Mouse (Mus musculus): ENCODE data around the gene Mip. TPM values are rescaled to one million over a fixed set of nuclear protein-coding genes. Genes with fewer than 3 reads are reported as not detected.

Gene Mip
- polyA plus RNA-seq, 1 experiment: not detected

- H3K27me3 ChIP-seq (replicated peaks): peaks cover 37% of the 10 kb centered on the region
- TF ChIP-seq GATA1 (IDR thresholded peaks at IDR 0.05; ENCODE audit: borderline replicate concordance, low read length) (no peak), FLI1 (IDR thresholded peaks at IDR 0.05; ENCODE audit: low read length) (no peak)
- H3K4me3 ChIP-seq (replicated peaks): no peak overlapping the region
- H3K36me3 ChIP-seq (replicated peaks; ENCODE audit: low read length): no peaks in the 10 kb centered on the region
- peaks cover 28% of the 10 kb centered on the region for H3K4me1 ChIP-seq
- H3K9me3 ChIP-seq: no peaks in the 10 kb centered on the region
These were observed 32.5 kb upstream of the Mip start for GRCm38 (mm10) chr10:128193113-128193512.

- Histone ChIP-seq H3K27me3 (replicated peaks) (peaks cover 43% of the 10 kb centered on the region), H3K36me3 (replicated peaks; ENCODE audit: low read length) (no peaks in the 10 kb centered on the region), H3K4me1 (peaks cover 25% of the 10 kb centered on the region), H3K9me3 (no peaks in the 10 kb centered on the region), H3K4me3 (replicated peaks) (peak within 1 kb of the TSS; percentile 93)
- TF ChIP-seq GATA1 (IDR thresholded peaks at IDR 0.05; ENCODE audit: borderline replicate concordance, low read length) (no peak), FLI1 (IDR thresholded peaks at IDR 0.05; ENCODE audit: low read length) (no peak)
These were observed 31.6 kb upstream of the Mip start, which contains the start of gene Gls2 for GRCm38 (mm10) chr10:128194024-128194550. TSS of gene Gls2 (plus strand) at chr10:128194457.

DNA sequence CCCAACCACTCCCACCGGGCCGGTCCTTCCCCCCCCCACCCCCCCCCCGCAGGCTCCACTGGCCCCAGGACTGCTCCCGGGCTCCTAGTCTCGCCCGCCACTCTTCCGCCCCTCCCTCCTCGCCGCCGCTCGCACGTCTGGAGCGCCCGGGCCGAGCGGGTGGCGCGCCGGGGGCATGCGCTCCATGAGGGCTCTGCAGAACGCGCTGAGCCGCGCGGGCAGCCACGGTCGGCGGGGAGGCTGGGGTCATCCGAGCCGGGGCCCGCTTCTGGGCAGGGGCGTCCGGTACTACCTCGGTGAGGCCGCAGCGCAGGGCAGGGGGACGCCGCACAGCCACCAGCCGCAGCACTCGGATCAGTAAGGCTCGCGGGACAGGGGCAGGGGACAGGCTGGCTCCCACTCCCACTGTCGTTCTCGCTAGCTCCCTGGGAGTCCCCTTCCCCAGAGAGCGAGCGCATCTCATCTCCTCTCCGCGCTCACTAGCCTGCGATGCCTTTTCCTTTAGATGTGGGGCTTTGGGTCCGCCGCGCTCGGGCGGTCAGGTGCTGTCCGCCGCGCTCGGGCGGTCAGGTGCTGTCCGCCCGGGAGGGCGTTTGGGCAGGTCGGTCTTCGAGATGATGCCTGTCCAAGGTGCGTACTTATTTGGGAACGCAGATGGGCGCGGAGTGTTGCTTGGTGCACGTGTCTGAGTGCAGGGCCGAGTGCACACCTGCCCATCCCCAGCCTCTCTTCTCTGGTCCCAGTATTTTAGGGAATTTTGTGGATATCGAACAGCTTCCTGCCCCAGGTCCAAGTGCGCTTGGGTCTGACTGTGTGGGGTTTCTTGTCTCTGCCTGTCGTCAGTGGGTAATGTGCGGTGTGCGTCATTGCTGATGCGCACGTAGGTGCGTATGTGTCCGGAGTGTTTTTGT lies 30.8 kb upstream of the Mip start:
- TF ChIP-seq GATA1 (IDR thresholded peaks at IDR 0.05; ENCODE audit: borderline replicate concordance, low read length) (no peak), FLI1 (IDR thresholded peaks at IDR 0.05; ENCODE audit: low read length) (no peak)
- H3K4me1 ChIP-seq: peaks cover 25% of the 10 kb centered on the region
- no peaks in the 10 kb centered on the region for H3K36me3 ChIP-seq (replicated peaks; ENCODE audit: low read length)
- no peaks in the 10 kb centered on the region for H3K9me3 ChIP-seq
- peaks cover 47% of the 10 kb centered on the region for H3K27me3 ChIP-seq (replicated peaks)
- H3K4me3 ChIP-seq (replicated peaks): peak overlapping the region; percentile 93

GRCm38 (mm10) chr10:128201856-128202255 lies 23.8 kb upstream of the Mip start:
- H3K36me3 ChIP-seq (replicated peaks; ENCODE audit: low read length): peaks cover 2% of the 10 kb centered on the region
- H3K27me3 ChIP-seq (replicated peaks): peaks cover 33% of the 10 kb centered on the region
- TF ChIP-seq GATA1 (IDR thresholded peaks at IDR 0.05; ENCODE audit: borderline replicate concordance, low read length) (no peak), FLI1 (IDR thresholded peaks at IDR 0.05; ENCODE audit: low read length) (no peak)
- no peaks in the 10 kb centered on the region for H3K9me3 ChIP-seq
- H3K4me3 ChIP-seq (replicated peaks): peak overlapping the region; percentile 33
- H3K4me1 ChIP-seq: peaks cover 23% of the 10 kb centered on the region

DNA sequence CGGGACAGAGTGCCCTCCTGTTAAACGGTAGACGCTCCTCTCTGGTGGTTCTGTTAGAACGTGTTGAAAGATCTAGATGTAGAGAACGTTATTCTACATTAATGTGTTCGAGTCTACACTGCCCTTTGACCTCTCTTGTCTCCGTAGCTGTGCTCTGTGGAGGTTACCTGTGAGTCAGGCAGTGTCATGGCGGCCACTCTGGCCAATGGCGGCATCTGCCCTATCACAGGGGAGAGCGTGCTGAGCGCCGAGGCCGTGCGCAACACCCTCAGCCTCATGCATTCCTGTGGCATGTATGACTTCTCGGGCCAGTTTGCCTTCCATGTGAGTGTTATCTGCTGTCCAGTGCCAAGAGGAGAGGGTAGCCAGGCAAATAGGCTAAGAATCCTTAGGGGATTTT lies 20.7 kb upstream of the Mip start:
- peak overlapping the region; percentile 31 for H3K4me3 ChIP-seq (replicated peaks)
- H3K27me3 ChIP-seq (replicated peaks): peaks cover 19% of the 10 kb centered on the region
- peaks cover 16% of the 10 kb centered on the region for H3K36me3 ChIP-seq (replicated peaks; ENCODE audit: low read length)
- TF ChIP-seq FLI1 (IDR thresholded peaks at IDR 0.05; ENCODE audit: low read length) (no peak), GATA1 (IDR thresholded peaks at IDR 0.05; ENCODE audit: borderline replicate concordance, low read length) (no peak)
- peaks cover 23% of the 10 kb centered on the region for H3K4me1 ChIP-seq
- no peaks in the 10 kb centered on the region for H3K9me3 ChIP-seq

- peaks cover 21% of the 10 kb centered on the region for H3K36me3 ChIP-seq (replicated peaks; ENCODE audit: low read length)
- H3K4me3 ChIP-seq (replicated peaks): no peak overlapping the region
- TF ChIP-seq FLI1 (IDR thresholded peaks at IDR 0.05; ENCODE audit: low read length) (no peak), GATA1 (IDR thresholded peaks at IDR 0.05; ENCODE audit: borderline replicate concordance, low read length) (no peak)
- no peaks in the 10 kb centered on the region for H3K9me3 ChIP-seq
- peaks cover 6% of the 10 kb centered on the region for H3K27me3 ChIP-seq (replicated peaks)
- peaks cover 34% of the 10 kb centered on the region for H3K4me1 ChIP-seq
These were observed 17.3 kb upstream of the Mip start for GRCm38 (mm10) chr10:128208326-128208725.

- TF ChIP-seq GATA1 (IDR thresholded peaks at IDR 0.05; ENCODE audit: borderline replicate concordance, low read length) (no peak), FLI1 (IDR thresholded peaks at IDR 0.05; ENCODE audit: low read length) (no peak)
- Histone ChIP-seq H3K27me3 (replicated peaks) (peaks cover 13% of the 10 kb centered on the region), H3K4me1 (peaks cover 32% of the 10 kb centered on the region), H3K4me3 (replicated peaks) (no peak overlapping the region), H3K9me3 (no peaks in the 10 kb centered on the region), H3K36me3 (replicated peaks; ENCODE audit: low read length) (peaks cover 21% of the 10 kb centered on the region)
These were observed 16.2 kb upstream of the Mip start for GRCm38 (mm10) chr10:128209311-128210009.

- H3K36me3 ChIP-seq (replicated peaks; ENCODE audit: low read length): peaks cover 21% of the 10 kb centered on the region
- TF ChIP-seq FLI1 (IDR thresholded peaks at IDR 0.05; ENCODE audit: low read length) (no peak), GATA1 (IDR thresholded peaks at IDR 0.05; ENCODE audit: borderline replicate concordance, low read length) (no peak)
- no peaks in the 10 kb centered on the region for H3K9me3 ChIP-seq
- no peak overlapping the region for H3K4me3 ChIP-seq (replicated peaks)
- H3K4me1 ChIP-seq: peaks cover 32% of the 10 kb centered on the region
- peaks cover 11% of the 10 kb centered on the region for H3K27me3 ChIP-seq (replicated peaks)
These were observed 15.5 kb upstream of the Mip start for GRCm38 (mm10) chr10:128210131-128210530.

DNA sequence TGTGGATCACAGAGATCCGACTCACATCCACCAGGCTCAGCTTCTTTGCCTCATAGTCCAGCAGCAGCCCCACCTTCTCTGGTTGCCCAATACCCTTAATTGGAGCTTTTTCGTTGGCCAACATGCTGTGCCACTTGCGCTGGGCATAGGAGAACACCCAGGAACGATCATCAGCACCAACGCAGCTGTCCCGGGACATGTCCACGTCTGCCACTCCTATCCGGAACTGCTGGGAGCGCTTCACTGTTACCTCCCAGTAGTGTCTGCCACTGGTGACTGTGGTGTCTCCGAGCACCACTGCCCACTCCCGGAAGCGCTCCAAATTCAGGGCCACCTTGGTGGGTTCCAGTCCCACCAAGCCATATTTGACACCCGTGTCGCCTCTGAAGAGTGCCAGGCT lies 14.7 kb upstream of the Mip start:
- Histone ChIP-seq H3K4me3 (replicated peaks) (peak overlapping the region; percentile 94), H3K4me1 (peaks cover 32% of the 10 kb centered on the region), H3K36me3 (replicated peaks; ENCODE audit: low read length) (peaks cover 21% of the 10 kb centered on the region), H3K9me3 (no peaks in the 10 kb centered on the region), H3K27me3 (replicated peaks) (peaks cover 11% of the 10 kb centered on the region)
- TF ChIP-seq GATA1 (IDR thresholded peaks at IDR 0.05; ENCODE audit: borderline replicate concordance, low read length) (no peak), FLI1 (IDR thresholded peaks at IDR 0.05; ENCODE audit: low read length) (no peak)

Measured in megakaryocyte, embryonic 14.5 days (primary cell).